Mouse (Mus musculus) neural tube, embryonic 12.5 days (tissue): ENCODE data around the gene Ceacam18. TPM values are rescaled to one million over a fixed set of nuclear protein-coding genes. Genes with fewer than 3 reads are reported as not detected.
"Not testable (repeated sequence)": the region's sequence is repeated elsewhere in the genome, so short reads cannot be mapped to it uniquely, and the experiment has no call there.

Source experiments
- ATAC-seq: fragments of 200-750 bp; cut with Nextera tagmentation; 2 replicates; pipeline ENCODE4 v1.8.0; 2017; ENCODE audit warnings: low read depth, mild to moderate bottlenecking, moderate TSS enrichment, moderate library complexity; ENCODE audit not compliant: low FRiP score
- H3K27ac ChIP-seq: fragments of 300-500 bp; sonication (generic); 2 replicates; pipeline ENCODE4 v1.5.1; 2016
- H3K27me3 ChIP-seq: fragments of 300-500 bp; sonication (generic); replicated peaks from 2 replicates; pipeline ENCODE4 v1.6.1; 2016; ENCODE audit warnings: mild to moderate bottlenecking
- H3K36me3 ChIP-seq: fragments of 300-500 bp; sonication (generic); 2 replicates; pipeline ENCODE4 v1.6.1; 2016; ENCODE audit warnings: mild to moderate bottlenecking
- H3K4me1 ChIP-seq: fragments of 300-500 bp; sonication (generic); 2 replicates; pipeline ENCODE4 v1.6.1; 2016
- H3K4me2 ChIP-seq: fragments of 300-500 bp; sonication (generic); replicated peaks from 2 replicates; pipeline ENCODE4 v1.6.1; 2016; ENCODE audit warnings: mild to moderate bottlenecking
- H3K4me3 ChIP-seq: fragments of 300-500 bp; sonication (generic); 2 replicates; pipeline ENCODE4 v1.5.1; 2016
- H3K9ac ChIP-seq: fragments of 300-500 bp; sonication (generic); 2 replicates; pipeline ENCODE4 v1.6.1; 2016; ENCODE audit warnings: mild to moderate bottlenecking
- H3K9me3 ChIP-seq: fragments of 300-500 bp; sonication (generic); 2 replicates; pipeline ENCODE4 v1.6.1; 2016; ENCODE audit warnings: mild to moderate bottlenecking
- WGBS: fragments of 180-500 bp; shearing (Covaris S2); methylation state at CpG from one replicate; pipeline ENCODE4 v1.1.7; 2016; 5-methylcytosine and 5-hydroxymethylcytosine counted together
- polyA plus RNA-seq: library from polyadenylated mRNA; unstranded; fragments of >200 nt; fragmentation: Nextera tagmentation; extraction: Ambion mirVana; gene quantifications from 2 replicates; pipeline ENCODE4 v1.2.1, GENCODE M21; 2016

Gene Ceacam18
- polyA plus RNA-seq, 1 experiment from 2014 or later: not detected

- Histone ChIP-seq H3K27me3 (no peaks in the 10 kb centered on the region), H3K9ac (peak within 1 kb of the TSS; percentile 67), H3K4me2 (peak within 1 kb of the TSS; percentile 75), H3K27ac (no peak within 1 kb of the TSS), H3K9me3 (no peaks in the 10 kb centered on the region; the same call in 1 of the 2 replicates), H3K4me1 (peaks cover 8% of the 10 kb centered on the region), H3K4me3 (peak within 1 kb of the TSS; percentile 61), H3K36me3 (peaks cover 25% of the 10 kb centered on the region)
- WGBS: under 1% methylated on average over 26 of the region's 26 CpGs
- ATAC-seq: peak; percentile 93
These were observed 37.5 kb downstream of the Ceacam18 start, which contains the start of gene Ctu1 for GRCm38 (mm10) chr7:43671809-43672580. TSS of gene Ctu1 (plus strand) at chr7:43672016.

GRCm38 (mm10) chr7:43672581-43673260 lies 38.2 kb downstream of the Ceacam18 start:
- WGBS: 18% methylated on average over 10 of the region's 10 CpGs
- Histone ChIP-seq H3K4me1 (peaks cover 8% of the 10 kb centered on the region), H3K9ac (peak overlapping the region; percentile 67), H3K27me3 (no peaks in the 10 kb centered on the region), H3K27ac (no peak overlapping the region), H3K36me3 (peaks cover 32% of the 10 kb centered on the region), H3K4me2 (peak overlapping the region; percentile 75), H3K9me3 (no peaks in the 10 kb centered on the region; the same call in 1 of the 2 replicates), H3K4me3 (peak overlapping the region; percentile 61)
- ATAC-seq: peak; percentile 31; the same call in 1 of the 2 replicates

- peaks cover 39% of the 10 kb centered on the region for H3K36me3 ChIP-seq
- no peak overlapping the region for H3K9ac ChIP-seq
- no peak overlapping the region for H3K27ac ChIP-seq
- 93% methylated on average over 32 of the region's 32 CpGs for WGBS
- no peaks in the 10 kb centered on the region; the same call in 1 of the 2 replicates for H3K9me3 ChIP-seq
- H3K4me1 ChIP-seq: peaks cover 8% of the 10 kb centered on the region
- H3K4me3 ChIP-seq: no peak overlapping the region
- no peak for ATAC-seq
- no peaks in the 10 kb centered on the region for H3K27me3 ChIP-seq
- H3K4me2 ChIP-seq: no peak overlapping the region
These were observed 40.6 kb downstream of the Ceacam18 start for GRCm38 (mm10) chr7:43675091-43675490.

- ATAC-seq: no peak
- H3K36me3 ChIP-seq: peaks cover 39% of the 10 kb centered on the region
- no peak overlapping the region for H3K27ac ChIP-seq
- H3K9ac ChIP-seq: no peak overlapping the region
- H3K4me3 ChIP-seq: no peak overlapping the region
- H3K4me1 ChIP-seq: no peaks in the 10 kb centered on the region
- no peak overlapping the region for H3K4me2 ChIP-seq
- H3K9me3 ChIP-seq: no peaks in the 10 kb centered on the region; the same call in 1 of the 2 replicates
- no peaks in the 10 kb centered on the region for H3K27me3 ChIP-seq
These were observed 44.0 kb downstream of the Ceacam18 start for GRCm38 (mm10) chr7:43678517-43678916.

GRCm38 (mm10) chr7:43680960-43681359 lies 46.5 kb downstream of the Ceacam18 start:
- H3K27me3 ChIP-seq: no peaks in the 10 kb centered on the region
- H3K9me3 ChIP-seq: no peaks in the 10 kb centered on the region; the same call in 1 of the 2 replicates
- 0 out of 2 replicates have a peak, but pooled peaks have one; percentile 19 for ATAC-seq
- no peak overlapping the region for H3K4me3 ChIP-seq
- H3K9ac ChIP-seq: no peak overlapping the region
- H3K4me1 ChIP-seq: no peaks in the 10 kb centered on the region
- H3K36me3 ChIP-seq: peaks cover 25% of the 10 kb centered on the region
- H3K27ac ChIP-seq: no peak overlapping the region
- no peak overlapping the region for H3K4me2 ChIP-seq
- WGBS: 20% methylated on average over 5 of the region's 5 CpGs

GRCm38 (mm10) chr7:43682511-43682910 lies 48.0 kb downstream of the Ceacam18 start:
- WGBS: 22% methylated on average over 1 of the region's 1 CpGs
- not testable (repeated sequence) for H3K4me3 ChIP-seq, H3K4me1 ChIP-seq, H3K9ac ChIP-seq, H3K27me3 ChIP-seq, H3K27ac ChIP-seq, H3K9me3 ChIP-seq, ATAC-seq, H3K36me3 ChIP-seq, H3K4me2 ChIP-seq

GRCm38 (mm10) chr7:43685088-43685487 lies 50.6 kb downstream of the Ceacam18 start:
- 82% methylated on average over 7 of the region's 7 CpGs for WGBS
- no peak overlapping the region for H3K27ac ChIP-seq
- no peak overlapping the region for H3K4me2 ChIP-seq

GRCm38 (mm10) chr7:43690118-43690517 lies 55.6 kb downstream of the Ceacam18 start, which contains the start of gene Klk14:
TSS of gene Klk14 (plus strand) at chr7:43690418.
- Histone ChIP-seq H3K9me3 (no peaks in the 10 kb centered on the region), H3K36me3 (no peaks in the 10 kb centered on the region), H3K4me3 (no peak within 1 kb of the TSS), H3K9ac (no peak within 1 kb of the TSS), H3K27ac (no peak within 1 kb of the TSS), H3K4me1 (no peaks in the 10 kb centered on the region), H3K4me2 (no peak within 1 kb of the TSS), H3K27me3 (no peaks in the 10 kb centered on the region)
- ATAC-seq: no peak

More at GRCm38 (mm10) chr7:43685088-43685487, 50.6 kb downstream of the Ceacam18 start:
- Histone ChIP-seq H3K36me3 (no peaks in the 10 kb centered on the region), H3K4me1 (no peaks in the 10 kb centered on the region), H3K9me3 (no peaks in the 10 kb centered on the region), H3K27me3 (no peaks in the 10 kb centered on the region), H3K9ac (no peak overlapping the region), H3K4me3 (no peak overlapping the region)
- ATAC-seq: no peak

Other genes starting within 250 kb of the Ceacam18 start
- 0.20 TPM in 1 of 2 replicates, not detected in the other for gene Siglecg, start 226.5 kb upstream of the Ceacam18 start, polyA plus RNA-seq
- gene Lim2, start 207.0 kb upstream of the Ceacam18 start, polyA plus RNA-seq: not detected in 2 replicates
- 0.28 TPM in 1 of 2 replicates, not detected in the other for gene Nkg7, start 197.6 kb upstream of the Ceacam18 start, polyA plus RNA-seq
- not detected in 2 replicates for gene Cldnd2, start 193.9 kb upstream of the Ceacam18 start, polyA plus RNA-seq
- gene Etfb, start 190.6 kb upstream of the Ceacam18 start, polyA plus RNA-seq: 166 and 188 TPM in 2 replicates
- 0.49 TPM in 1 of 2 replicates, not detected in the other for gene Gm45233, start 190.6 kb upstream of the Ceacam18 start, polyA plus RNA-seq
- 4.6 and 5.5 TPM in 2 replicates for gene Vsig10l, start 171.6 kb upstream of the Ceacam18 start, polyA plus RNA-seq
- 4.0 and 4.5 TPM in 2 replicates for gene Iglon5, start 144.6 kb upstream of the Ceacam18 start, polyA plus RNA-seq
- not detected in 2 replicates for gene 4931406B18Rik, start 128.8 kb upstream of the Ceacam18 start, polyA plus RNA-seq
- gene Cd33, start 90.3 kb upstream of the Ceacam18 start, polyA plus RNA-seq: 1.1 and 1.6 TPM in 2 replicates
- 8.7 and 10.5 TPM in 2 replicates for gene Zfp658, start 72.5 kb upstream of the Ceacam18 start, polyA plus RNA-seq
- 14.5 and 15.0 TPM in 2 replicates for gene Zfp719, start 55.1 kb upstream of the Ceacam18 start, polyA plus RNA-seq
- 0.24 and 0.31 TPM in 2 replicates for gene Zfp819, start 27.5 kb upstream of the Ceacam18 start, polyA plus RNA-seq
- 0.18 and 0.30 TPM in 2 replicates for gene Siglece, start 25.5 kb downstream of the Ceacam18 start, polyA plus RNA-seq
- gene Ctu1, start 37.3 kb downstream of the Ceacam18 start, polyA plus RNA-seq: 19.6 and 19.9 TPM in 2 replicates
- gene Klk14, start 55.7 kb downstream of the Ceacam18 start, polyA plus RNA-seq: not detected in 2 replicates
- gene Klk13, start 77.9 kb downstream of the Ceacam18 start, polyA plus RNA-seq: 0.10 TPM in 1 of 2 replicates, not detected in the other
- gene Klk12, start 134.2 kb downstream of the Ceacam18 start, polyA plus RNA-seq: not detected in 2 replicates
- not detected in 2 replicates for gene Klk11, start 139.9 kb downstream of the Ceacam18 start, polyA plus RNA-seq
- gene Klk10, start 146.3 kb downstream of the Ceacam18 start, polyA plus RNA-seq: 0.24 TPM in 1 of 2 replicates, not detected in the other
- gene Klk9, start 157.2 kb downstream of the Ceacam18 start, polyA plus RNA-seq: not detected in 2 replicates
- 5.0 and 7.3 TPM in 2 replicates for gene Klk8, start 162.9 kb downstream of the Ceacam18 start, polyA plus RNA-seq
- not detected in 2 replicates for gene Klk7, start 176.6 kb downstream of the Ceacam18 start, polyA plus RNA-seq
- gene Klk6, start 189.8 kb downstream of the Ceacam18 start, polyA plus RNA-seq: not detected in 2 replicates
- not detected in 2 replicates for gene Klk5, start 207.3 kb downstream of the Ceacam18 start, polyA plus RNA-seq
- gene Klk4, start 246.5 kb downstream of the Ceacam18 start, polyA plus RNA-seq: 0.15 and 0.20 TPM in 2 replicates